Mouse (Mus musculus): ENCODE measurements around the gene Pon3.

- TF ChIP-seq GATA1 (IDR thresholded peaks at IDR 0.05; ENCODE audit: low read length) (peak; percentile 73), TAL1 (IDR thresholded peaks at IDR 0.05; ENCODE audit: low read length) (peak; percentile 77)
Measured at GRCm38 (mm10) chr6:5291450-5291849, 35.4 kb upstream of the Pon3 start.
